Mouse (Mus musculus) cortical plate, adult 2 months (tissue): ENCODE data around the gene Caln1.

ENCODE experiments used
- CTCF ChIP-seq: fragments of 200-500 bp; IDR thresholded peaks from 2 replicates; pipeline ENCODE4 v1.5.1; 2011; ENCODE audit warnings: mild to moderate bottlenecking, control low read depth, low read length; ENCODE audit not compliant: insufficient read depth; ENCODE audit errors: extremely low read depth
- POLR2A ChIP-seq: fragments of 200-500 bp; IDR thresholded peaks from 2 replicates; pipeline ENCODE4 v1.6.1; 2011; ENCODE audit warnings: mild to moderate bottlenecking, low read length, control low read depth; ENCODE audit not compliant: insufficient read depth; ENCODE audit errors: extremely low read depth

GRCm38 (mm10) chr5:130510516-130510915 lies 141.3 kb downstream of the Caln1 start:
- TF ChIP-seq CTCF (no peak), POLR2A (no peak)
